Mouse (Mus musculus) megakaryocyte, embryonic 14.5 days (primary cell): Measurements from ENCODE around the gene Dgkd.

Experiments used
- FLI1 ChIP-seq: IDR thresholded peaks from 2 replicates; pipeline ENCODE4 v1.6.1; 2012; ENCODE audit warnings: low read length, inconsistent platforms, mixed read lengths
- GATA1 ChIP-seq: IDR thresholded peaks from 3 replicates; pipeline ENCODE4 v1.6.1; 2012; ENCODE audit warnings: mixed read lengths, low read length, inconsistent platforms, borderline replicate concordance

- TF ChIP-seq GATA1 (no peak), FLI1 (no peak)
Observed at GRCm38 (mm10) chr1:87851344-87851743, 1.7 kb upstream of the Dgkd start.
